Mouse (Mus musculus): ENCODE data around the gene Sh3gl3. TPM values are rescaled to one million over a fixed set of nuclear protein-coding genes. Genes with fewer than 3 reads are reported as not detected.
"Not testable (repeated sequence)": the region's sequence is repeated elsewhere in the genome, so short reads cannot be mapped to it uniquely, and the experiment has no call there.

Sh3gl3 gene
- total RNA-seq, 1 experiment from 2014 or later, result not detected

DNA sequence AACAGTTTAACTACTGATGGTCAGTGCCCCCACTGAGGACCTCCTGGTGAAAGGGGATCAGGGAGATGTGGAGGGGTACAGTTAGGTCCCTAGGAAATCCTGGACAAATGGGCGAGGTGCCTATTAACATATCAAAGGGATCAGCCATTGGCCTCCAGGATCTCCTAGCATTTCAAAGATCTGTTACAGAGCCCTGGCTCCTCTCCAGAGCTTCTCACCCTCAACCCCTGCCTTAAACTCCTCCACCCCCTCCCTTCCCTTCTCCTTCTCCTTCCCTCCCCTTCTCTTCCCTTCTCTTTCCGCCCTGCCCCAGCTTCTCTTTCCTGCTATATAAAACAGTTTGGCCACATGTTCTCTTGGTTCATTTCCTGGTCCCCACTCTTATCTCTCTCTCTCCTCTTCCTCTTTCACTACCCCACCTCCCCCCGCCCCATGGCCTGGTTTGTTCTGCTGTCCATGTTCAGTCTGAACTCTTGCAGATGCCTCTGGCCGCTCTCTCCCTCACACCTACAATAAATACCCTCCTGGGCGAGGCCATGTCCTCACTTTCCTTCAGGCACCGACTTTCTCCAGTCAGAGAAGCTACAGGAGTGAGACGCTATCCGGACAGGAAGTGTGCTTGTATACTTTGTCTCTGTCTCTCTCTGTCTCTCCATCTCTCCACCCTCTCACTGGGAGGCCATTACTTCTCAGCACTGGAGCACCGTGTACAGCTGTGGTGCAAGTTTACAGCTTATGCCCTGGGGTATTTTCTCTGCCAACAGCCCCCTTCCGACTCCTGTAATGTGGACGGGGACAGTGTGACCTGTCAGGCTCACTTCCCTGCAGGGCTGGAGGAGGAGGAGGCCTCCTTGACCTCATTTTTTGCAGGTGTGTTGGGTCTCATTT, 60.6 kb downstream of the Sh3gl3 start:
- ATAC-seq (ENCODE audit: extremely low read depth, insufficient number of reproducible peaks, low FRiP score, poor library complexity, severe bottlenecking), result no peak

DNA sequence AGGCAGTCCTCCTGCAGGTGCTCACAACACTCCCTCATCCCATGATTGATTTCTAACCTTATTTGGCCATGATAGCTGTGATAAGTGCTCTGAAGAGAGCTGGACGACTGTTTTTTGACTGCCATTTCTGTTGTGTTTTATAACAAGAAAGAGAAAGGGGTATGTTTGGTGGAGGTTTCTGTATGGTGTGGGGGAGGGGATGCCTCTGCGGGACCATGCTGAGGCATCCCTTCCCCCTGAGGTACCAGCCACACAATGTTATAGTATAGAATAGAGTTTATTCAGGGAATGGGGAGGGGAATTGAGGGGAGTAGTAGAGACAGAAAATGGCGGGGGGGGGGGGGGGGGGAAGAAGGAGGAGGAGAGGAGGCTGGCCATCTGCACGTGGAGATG, 61.3 kb downstream of the Sh3gl3 start:
- no peak for ATAC-seq (ENCODE audit: extremely low read depth, insufficient number of reproducible peaks, low FRiP score, poor library complexity, severe bottlenecking)

DNA sequence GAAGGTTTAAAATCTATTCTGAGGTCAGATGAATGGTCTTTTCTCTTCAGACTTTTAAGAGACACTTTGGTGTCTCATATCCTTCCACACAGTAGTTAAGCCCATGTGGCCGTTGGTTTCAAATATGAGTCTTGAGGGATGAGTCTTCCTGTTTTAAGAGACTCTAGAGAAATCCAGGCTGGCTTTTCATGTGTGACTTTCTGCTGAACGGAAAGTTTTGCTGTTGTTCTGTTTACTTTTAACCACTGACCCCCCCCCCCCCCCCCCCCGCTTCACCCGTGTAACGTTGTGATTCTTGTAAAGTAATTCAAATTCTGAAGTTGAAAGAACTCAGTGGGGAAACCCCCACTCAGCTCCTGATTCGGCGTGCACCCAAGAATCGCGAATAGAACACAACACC, 61.8 kb downstream of the Sh3gl3 start:
- ATAC-seq (ENCODE audit: extremely low read depth, insufficient number of reproducible peaks, low FRiP score, poor library complexity, severe bottlenecking), result no peak

DNA sequence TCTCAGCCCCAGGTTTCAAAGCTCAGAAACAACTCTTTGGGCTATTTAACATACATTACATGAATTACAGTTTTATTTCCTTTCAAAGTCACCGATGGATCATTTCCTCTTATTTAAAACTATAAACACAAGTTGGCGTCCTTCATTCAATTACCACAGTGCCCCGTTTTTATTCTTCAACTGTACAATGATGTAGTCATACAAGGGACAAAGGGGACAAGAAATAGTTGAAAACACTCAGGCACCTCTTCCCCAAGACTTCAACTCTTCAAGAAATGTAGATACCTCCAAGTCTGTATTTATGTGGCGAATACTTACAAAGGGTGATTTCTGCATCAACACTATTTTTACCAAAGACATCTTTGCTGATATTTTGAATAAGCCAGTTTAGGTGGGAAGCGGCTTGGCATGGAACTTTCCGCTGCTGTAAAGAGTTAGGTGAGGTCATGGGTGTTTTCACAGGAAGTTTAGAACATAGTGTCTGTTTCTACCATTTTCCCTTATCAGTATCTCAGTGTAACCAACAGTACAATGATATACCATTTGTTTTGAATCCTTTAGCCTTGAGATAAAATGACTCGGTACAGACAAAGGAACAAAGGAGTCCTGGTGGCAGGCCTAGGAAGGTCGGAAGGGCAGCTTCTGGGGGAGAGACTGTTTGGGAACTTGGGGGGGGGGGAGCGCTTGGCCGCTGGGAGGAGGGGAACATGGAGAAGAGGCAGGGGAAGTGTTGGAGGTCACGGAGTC, 62.7 kb downstream of the Sh3gl3 start:
- ATAC-seq (ENCODE audit: extremely low read depth, insufficient number of reproducible peaks, low FRiP score, poor library complexity, severe bottlenecking), result no peak

GRCm38 (mm10) chr7:82236899-82237162, 63.2 kb downstream of the Sh3gl3 start:
- no peak for ATAC-seq (ENCODE audit: extremely low read depth, insufficient number of reproducible peaks, low FRiP score, poor library complexity, severe bottlenecking)

- no peak for ATAC-seq (ENCODE audit: extremely low read depth, insufficient number of reproducible peaks, low FRiP score, poor library complexity, severe bottlenecking)
Measured at GRCm38 (mm10) chr7:82240424-82241240, 67.0 kb downstream of the Sh3gl3 start.

DNA sequence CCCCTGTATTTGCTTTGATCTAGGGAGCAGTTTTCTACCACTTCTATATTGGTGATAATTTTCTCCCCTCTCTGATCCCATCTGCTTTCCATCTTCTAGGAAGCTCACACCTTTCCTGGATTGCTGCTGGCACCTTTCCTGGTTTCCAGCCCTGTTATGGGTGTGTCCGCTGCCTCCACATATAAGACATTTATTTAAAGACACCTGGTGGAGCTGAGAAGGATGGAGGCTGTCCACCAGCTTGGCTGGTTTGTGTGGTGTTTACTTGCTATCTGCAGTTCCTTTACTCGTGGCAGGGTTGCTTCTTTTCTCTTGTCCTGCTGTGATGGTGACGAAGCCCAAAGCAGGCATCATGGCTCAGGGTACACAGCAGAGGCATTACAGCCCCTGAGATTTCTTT, 71.1 kb downstream of the Sh3gl3 start:
- no peak for ATAC-seq (ENCODE audit: extremely low read depth, insufficient number of reproducible peaks, low FRiP score, poor library complexity, severe bottlenecking)

- ATAC-seq (ENCODE audit: extremely low read depth, insufficient number of reproducible peaks, low FRiP score, poor library complexity, severe bottlenecking), result no peak
Measured at GRCm38 (mm10) chr7:82248953-82249695, 75.5 kb downstream of the Sh3gl3 start.

- ATAC-seq (ENCODE audit: extremely low read depth, insufficient number of reproducible peaks, low FRiP score, poor library complexity, severe bottlenecking), result no peak
Measured at GRCm38 (mm10) chr7:82253309-82253708, 79.7 kb downstream of the Sh3gl3 start.

DNA sequence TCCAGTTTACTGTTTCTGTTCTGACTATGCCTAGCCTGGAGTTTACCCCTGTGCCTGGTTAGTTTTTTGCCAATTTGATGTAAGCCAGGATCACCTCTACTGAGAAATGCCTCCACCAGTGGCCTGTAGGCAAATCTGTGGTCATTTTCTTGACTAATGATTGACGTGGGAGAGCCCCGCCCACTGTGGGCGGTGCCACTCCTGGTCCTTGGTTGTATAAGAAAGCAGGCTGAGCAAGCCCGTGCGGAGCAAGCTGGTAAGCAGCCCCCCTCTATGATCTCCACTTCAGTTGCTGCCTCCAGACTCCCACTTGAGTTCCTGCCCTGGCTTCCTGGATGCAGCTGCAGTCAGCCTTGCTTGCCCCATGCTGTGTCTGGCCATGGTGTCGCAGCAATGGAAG, 83.3 kb downstream of the Sh3gl3 start:
- ATAC-seq (ENCODE audit: extremely low read depth, insufficient number of reproducible peaks, low FRiP score, poor library complexity, severe bottlenecking), result no peak

GRCm38 (mm10) chr7:82257530-82257929, 83.9 kb downstream of the Sh3gl3 start:
- ATAC-seq (ENCODE audit: extremely low read depth, insufficient number of reproducible peaks, low FRiP score, poor library complexity, severe bottlenecking), result no peak

GRCm38 (mm10) chr7:82260210-82260609, 86.6 kb downstream of the Sh3gl3 start:
- no peak for ATAC-seq (ENCODE audit: extremely low read depth, insufficient number of reproducible peaks, low FRiP score, poor library complexity, severe bottlenecking)

DNA sequence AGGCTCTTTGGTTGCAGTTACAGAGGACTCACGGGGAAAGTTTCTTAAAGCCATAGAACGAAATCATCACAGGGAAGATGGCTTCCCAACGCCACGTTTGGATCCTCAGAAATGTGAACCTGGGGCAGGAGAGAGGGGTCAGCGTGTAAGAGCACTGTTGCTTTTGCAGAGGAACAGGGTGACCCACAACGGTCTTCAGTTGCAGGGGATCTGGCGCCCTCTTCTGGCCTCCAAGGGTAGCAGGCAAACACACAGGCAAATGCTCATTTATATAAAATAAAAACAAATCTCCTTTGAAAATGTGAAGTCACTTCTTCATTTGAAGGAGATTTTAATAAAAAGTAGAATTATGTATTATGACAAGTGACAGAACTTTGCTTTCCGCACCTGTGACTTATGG, 89.5 kb downstream of the Sh3gl3 start:
- ATAC-seq (ENCODE audit: extremely low read depth, insufficient number of reproducible peaks, low FRiP score, poor library complexity, severe bottlenecking), result no peak

DNA sequence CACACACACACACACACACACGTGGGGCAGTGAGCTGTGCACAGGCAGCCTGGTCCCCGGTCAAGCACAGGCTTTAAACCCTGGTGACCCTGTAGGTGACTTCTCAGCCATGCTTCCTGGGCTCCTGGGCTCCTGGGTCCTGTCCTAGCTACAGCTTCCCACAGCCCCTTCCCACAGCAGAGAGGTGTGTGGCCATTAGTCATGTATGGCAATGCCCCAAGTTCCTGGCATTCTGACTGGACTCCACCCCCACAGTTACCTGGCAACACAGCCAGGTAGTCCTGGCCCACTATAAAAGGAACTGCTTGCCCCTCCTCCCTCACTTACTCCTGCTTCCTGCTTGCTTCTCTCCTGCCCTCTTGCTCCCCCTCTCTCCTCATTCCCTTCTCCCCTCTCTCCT, 90.5 kb downstream of the Sh3gl3 start:
- no peak for ATAC-seq (ENCODE audit: extremely low read depth, insufficient number of reproducible peaks, low FRiP score, poor library complexity, severe bottlenecking)

GRCm38 (mm10) chr7:82265365-82265764, 91.7 kb downstream of the Sh3gl3 start:
- ATAC-seq (ENCODE audit: extremely low read depth, insufficient number of reproducible peaks, low FRiP score, poor library complexity, severe bottlenecking), result no peak

- ATAC-seq (ENCODE audit: extremely low read depth, insufficient number of reproducible peaks, low FRiP score, poor library complexity, severe bottlenecking), result no peak
Measured at GRCm38 (mm10) chr7:82269948-82270347, 96.3 kb downstream of the Sh3gl3 start.

DNA sequence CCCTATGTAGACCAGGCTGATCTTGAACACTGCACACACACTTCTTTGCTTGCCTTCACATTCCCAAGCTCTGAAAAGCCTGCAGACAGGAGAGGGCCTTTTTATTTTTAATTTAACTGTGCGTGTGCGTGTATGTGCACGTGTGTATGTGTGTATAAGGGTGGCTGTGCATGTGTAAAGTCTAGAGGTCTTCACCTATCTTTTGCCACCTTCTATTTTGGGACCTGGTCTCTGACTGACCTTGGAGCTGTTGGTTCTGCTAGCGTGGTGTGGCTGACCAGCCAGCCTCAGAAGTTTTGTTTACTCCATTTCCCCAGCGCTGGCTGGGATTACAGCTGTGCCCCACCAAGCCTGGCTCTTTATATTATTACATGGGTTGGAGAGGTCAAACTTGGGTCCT, 98.1 kb downstream of the Sh3gl3 start:
- ATAC-seq (ENCODE audit: extremely low read depth, insufficient number of reproducible peaks, low FRiP score, poor library complexity, severe bottlenecking), result no peak

DNA sequence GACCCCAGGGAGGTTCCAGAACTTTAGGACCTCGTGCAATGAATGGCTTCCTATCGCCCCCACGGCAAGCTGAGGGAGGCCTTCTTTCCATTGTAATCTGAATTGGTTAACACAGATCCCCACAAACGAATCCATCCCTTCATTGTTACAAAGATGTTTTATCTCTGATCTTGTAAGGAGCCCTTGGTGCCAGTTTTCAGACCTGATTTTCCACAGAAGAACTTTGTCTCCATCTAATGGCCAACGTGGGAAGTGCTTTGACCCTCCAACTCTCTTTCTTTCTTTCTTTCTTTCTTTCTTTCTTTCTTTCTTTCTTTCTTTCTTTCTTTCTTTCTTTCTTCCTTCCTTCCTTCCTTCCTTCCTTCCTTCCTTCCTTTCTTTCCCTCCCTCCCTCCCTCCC, 99.2 kb downstream of the Sh3gl3 start:
- not testable (repeated sequence) for ATAC-seq (ENCODE audit: extremely low read depth, insufficient number of reproducible peaks, low FRiP score, poor library complexity, severe bottlenecking)

All from neutrophil, adult 5-6 weeks (primary cell).